Mouse (Mus musculus) urinary bladder, postnatal 10 days (tissue): ENCODE results near the gene Sept1.

ENCODE experiments used
- DNase-seq: peaks from one replicate; pipeline ENCODE4 v3.0.0; 2022; ENCODE audit warnings: low spot score

The Sept1 gene

DNA sequence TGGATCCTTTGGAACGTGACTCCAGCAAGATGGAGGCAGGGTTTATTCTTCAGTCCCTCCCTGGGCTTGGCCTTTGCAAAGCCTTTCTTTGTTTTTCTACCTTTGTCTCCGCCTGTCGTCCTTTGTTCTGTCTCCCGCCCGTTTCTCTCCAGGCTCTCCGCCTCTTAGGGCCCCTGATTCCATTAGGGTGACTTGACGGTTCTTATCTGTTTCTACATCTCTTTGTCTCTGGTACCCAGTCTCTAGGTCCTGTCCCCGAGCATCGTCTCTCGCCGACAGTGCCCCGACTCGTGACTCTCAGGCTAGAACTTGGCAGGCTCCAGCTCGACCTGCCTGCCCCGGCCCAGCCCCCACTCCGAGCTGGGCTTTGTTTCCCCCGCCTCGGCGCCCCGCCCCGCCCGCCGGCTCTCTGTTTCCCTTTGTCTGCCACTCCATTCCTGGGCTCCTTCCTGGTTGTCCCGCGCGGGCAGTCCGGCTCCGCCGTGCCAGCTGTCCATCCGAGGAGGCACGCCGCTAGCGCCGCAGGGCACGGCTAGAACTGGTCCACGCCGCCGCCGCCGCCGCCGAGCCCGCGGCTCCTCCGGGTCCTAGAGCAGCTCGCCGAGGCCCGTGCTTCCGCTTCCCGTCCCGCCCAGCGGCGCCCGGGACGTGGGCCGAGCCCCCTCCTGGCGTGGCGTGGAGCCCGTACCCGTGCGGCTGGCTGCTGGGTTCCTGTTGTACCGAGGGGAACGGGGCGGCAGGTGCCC, at the start of gene Sept1, which contains the start of gene Zfp553:
Gene Sept1, minus strand, starts transcription at position 509 of the 746 bp plus-strand sequence.
Gene Zfp553, plus strand, starts transcription at position 440 of the 746 bp plus-strand sequence.
- DNase-seq = peak; percentile 45

DNA sequence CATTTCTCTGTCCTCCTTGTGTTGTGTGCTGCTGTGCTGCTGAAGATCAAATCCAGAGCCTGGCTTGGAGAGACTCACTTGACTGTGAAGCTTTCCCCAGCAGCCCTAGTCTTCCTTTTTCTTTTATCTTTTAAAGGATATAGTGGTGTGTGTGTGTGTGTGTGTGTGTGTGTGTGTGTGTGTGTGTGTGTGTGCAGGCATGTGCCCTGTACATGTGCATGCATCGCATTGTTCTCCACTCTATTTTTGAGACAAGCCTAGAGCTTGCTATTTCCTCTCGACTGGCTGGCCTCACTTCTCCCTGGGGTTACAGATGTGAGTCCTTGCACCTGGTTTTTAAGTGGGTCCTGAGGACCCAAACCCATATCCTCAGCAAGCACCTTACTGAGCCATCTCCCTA, 49.3 kb upstream of the Sept1 start:
- DNase-seq = no peak

DNA sequence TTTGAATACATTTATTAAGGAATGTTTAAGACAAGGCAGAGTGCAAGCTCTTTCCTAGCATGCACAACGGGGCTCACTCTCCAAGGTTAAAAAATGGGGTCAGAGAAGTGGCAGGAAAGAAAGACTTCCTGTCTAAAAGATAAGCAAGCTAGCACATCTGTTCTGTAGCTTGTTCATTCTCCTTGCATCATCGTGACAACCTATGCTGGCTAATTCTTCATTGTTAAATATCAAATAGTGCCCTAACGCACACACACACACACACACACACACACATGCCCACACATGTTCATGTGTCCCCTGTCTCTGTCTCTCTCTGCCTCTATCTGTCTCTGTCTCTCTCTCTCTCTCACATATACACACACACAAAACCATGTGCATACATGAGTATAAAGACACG, 48.2 kb upstream of the Sept1 start:
- DNase-seq = no peak

DNA sequence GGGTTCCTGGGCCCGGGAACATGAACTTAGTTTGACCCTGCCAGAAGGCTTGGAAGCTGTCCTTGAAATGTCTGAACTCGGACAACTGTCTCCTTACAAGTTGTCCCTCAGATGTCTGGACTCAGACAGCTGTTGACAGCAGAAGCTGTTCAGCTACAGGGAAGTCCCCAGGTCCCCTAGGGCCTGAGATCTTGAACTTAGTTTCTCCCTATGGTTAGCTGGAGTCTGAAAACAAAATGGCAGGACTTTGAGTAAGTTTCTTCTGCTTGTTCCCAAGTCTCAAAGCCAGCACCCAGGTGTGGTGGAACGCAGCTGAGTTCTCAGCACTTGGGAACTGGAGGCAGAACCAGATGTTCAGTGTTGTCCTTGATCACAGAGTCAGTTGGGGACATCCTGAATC, 47.2 kb upstream of the Sept1 start:
- DNase-seq = no peak

DNA sequence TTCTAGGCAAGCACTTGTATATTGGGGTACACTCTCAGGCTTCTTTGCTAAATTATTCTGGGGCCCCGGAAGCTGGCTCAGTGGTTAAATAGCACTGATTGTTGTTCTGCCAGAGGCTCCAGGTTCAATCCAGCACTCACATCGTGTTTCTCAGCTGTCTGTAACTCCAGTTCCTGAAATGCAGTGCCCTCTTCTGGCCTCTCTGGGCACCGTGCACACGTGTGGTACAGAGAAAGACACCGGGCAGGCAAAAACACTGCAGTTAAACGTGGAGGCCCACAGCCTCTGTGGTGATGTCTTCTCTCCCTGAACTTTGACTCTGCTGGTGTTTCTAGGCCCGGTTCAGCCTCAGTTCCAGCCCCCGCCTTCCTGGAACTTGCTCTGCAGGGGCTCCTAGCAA, 45.4 kb upstream of the Sept1 start:
- DNase-seq = no peak

DNA sequence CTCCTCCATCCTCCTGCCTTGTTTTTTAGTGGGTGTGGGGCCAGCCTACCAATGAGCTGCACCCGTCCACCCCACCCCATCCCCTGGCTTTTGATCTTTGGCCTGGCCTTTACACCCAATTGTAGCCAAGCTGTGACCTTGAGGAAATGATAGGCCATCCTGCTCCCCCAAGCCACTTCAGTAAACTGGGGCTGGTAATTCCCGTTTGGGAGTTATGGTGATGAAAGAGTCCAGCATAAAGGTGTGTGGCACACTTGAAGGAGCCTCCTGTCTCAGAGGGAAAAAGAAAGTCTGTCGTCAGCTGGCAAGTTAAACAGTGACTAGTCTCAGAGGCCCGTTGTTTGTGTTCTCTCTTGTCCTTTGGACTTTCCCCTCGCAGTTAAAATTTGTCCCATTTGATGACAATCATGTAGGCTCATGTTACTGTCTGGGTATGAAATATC, 43.6 kb upstream of the Sept1 start:
- no peak for DNase-seq

DNA sequence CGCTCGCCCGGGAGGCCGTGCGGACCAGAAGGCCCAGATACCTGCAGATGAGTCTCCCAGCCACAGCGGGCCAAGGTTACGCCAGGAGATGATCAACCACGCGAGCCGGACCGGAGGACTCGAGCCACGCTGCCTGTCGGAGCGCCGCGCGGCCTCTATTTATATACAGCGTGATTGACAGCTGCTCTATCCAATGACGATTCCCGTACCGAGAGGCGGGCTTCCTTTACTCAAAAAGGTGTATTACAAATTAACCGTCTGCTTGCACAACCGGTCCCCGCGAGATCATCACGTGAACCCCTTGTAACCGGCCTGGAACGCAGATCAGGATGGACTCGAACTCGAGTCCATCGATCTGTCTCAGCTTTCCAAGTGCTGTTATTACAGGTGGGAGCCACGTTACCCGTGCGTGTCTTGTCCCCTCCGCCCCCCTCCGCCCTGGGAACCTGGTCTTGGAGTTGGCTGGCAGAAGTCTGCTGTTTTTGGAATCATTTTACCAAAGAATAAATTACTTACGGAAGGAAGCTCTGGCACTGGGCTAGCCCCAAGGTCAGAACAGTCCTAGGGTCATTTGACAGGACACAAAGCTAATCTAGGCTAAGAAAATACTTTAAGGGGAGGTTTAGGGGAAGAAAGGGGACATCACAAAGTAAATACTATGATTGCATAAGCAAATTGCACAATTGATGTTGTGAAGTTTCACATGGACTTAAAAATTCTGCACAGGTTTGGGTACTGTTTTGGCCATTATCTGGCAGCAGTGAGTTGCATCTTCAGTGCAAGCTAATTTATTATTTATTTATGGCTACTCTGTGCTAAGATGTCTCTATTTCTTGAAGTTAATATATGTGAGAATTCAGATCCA, 41.2 kb upstream of the Sept1 start, which contains the start of gene Sephs2:
Gene Sephs2, minus strand, starts transcription at position 131 of the 865 bp plus-strand sequence.
- peak; percentile 85 for DNase-seq

DNA sequence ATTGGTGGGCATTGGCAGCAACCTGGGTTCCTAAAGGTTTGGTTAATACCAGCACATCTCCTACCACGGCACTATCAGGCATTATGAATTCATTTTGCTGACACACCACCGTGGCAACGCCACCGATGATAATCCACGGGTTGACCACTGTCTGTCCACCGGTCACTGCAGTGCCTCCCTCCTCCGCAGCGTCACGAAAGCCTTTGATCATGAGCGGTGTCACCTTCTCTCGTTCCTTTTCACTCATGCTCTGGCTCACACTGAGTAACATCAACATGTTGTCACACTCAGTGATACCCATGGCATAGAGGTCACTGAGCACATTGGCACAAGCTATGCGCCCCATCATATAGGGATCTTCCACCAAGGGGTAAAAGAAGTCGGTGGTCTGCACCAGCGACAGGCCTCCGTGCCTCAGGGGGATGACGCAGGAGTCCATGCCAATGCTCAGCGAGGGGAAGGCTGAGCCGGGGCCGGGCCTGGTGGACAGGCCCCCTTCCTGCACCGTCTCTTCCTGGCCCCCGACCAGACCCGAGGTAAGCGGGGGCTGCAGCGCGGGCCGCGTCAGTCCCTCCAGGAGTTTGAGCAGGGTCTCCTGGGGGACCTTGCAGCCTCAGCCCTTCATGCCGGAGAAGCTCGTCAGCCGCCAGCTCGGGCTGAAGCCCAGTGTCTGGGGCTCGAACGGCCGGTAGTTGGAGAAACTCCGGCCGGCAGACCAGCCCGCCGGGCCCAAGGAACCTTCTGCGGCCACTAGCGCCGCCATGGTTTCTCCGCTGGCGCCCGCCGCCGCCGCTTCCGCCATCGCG, 40.4 kb upstream of the Sept1 start:
- DNase-seq = no peak

DNA sequence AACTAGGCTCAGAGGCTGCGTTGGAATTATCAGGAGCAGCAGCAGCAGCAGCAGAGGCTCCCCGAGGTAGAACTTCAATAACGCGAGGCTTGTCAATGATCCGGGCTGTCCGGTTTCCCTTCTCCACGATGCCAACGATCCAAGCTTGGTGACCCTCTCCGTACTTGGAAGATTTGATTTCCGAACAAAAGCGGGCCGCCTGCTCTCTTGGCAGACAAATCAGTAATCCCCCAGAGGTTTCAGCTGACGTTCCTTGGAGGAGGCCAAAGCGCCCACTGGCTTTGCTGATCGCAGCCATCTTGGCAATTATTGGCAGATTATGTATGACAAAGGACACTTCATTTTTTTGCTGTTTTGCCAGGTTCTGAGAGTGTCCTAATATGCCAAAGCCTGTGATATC, 39.6 kb upstream of the Sept1 start:
- no peak for DNase-seq

DNA sequence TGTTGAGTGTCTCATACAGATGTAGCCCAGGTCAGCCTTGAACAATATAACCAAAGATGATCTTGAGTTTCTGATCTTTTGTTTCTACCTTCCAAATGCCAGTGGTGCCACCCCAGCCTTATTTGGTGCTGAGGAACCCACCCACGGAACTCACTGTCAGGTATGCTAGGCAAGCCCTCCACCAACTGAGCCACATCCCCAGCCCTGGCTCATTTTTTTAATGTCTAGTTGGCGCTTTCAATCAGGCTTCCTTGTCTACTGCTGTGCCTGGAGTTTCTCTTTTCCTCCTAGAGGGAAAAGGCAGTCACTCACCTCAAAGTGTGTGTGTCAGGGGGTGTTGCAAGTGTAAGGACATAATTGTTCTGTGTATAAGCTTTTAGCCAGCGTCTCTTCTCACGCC, 38.2 kb upstream of the Sept1 start:
- no peak for DNase-seq

DNA sequence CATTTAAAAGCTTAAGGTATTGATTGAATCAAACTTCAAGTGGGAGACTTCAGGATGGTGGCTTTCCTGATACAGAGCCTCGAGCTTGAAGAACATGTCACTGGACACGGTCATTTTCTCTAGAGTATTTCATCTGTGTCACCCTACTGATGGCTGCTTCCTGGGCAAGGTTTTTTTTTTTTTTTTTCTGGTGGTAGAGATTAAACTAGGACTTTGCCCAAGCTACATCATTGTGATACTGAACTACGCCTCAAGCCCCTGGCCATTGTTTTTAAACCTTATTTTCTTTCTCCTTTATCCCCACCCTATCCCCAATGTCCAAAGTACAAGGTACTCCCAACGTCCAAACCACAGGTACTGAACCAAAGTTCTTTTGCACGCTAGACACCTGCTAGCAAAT, 37.7 kb upstream of the Sept1 start:
- no peak for DNase-seq

DNA sequence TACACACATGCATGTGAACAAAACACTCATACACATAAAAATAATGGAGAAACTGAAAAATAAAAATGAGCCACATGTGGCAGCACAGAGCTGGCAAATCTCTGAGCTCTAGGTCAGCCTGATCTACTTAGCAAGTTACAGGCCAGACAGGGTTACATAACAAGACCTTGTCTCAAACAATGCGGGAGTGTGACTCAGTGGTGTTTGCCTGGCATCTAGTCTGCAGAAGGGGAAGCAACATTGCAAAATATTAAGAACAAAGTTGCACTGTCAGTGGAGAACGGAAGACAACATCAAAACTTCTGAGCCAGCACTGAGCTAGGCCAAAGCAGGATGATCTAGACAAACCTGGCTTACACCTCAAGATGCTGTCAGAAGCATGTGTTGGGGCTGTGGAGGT, 37.3 kb upstream of the Sept1 start:
- no peak for DNase-seq

DNA sequence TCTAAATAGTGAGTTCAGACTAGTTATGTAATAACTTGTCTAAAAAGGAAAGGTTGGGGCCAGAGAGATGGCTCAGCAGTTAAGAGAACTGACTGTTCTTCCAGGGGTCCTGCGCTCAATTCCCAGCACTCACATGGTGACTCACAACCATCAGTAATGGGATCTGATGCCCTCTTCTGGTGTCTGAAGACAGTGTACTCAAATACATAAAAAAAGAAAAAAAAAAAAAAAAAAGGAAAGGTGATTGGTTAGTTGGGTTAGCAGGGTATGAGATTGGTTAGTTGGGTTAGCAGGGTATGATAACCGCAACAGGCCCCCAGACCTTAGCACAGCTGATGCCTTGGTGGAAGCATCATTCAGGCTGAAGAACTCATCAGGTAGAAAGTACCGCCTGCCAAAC, 30.6 kb upstream of the Sept1 start:
- no peak for DNase-seq

DNA sequence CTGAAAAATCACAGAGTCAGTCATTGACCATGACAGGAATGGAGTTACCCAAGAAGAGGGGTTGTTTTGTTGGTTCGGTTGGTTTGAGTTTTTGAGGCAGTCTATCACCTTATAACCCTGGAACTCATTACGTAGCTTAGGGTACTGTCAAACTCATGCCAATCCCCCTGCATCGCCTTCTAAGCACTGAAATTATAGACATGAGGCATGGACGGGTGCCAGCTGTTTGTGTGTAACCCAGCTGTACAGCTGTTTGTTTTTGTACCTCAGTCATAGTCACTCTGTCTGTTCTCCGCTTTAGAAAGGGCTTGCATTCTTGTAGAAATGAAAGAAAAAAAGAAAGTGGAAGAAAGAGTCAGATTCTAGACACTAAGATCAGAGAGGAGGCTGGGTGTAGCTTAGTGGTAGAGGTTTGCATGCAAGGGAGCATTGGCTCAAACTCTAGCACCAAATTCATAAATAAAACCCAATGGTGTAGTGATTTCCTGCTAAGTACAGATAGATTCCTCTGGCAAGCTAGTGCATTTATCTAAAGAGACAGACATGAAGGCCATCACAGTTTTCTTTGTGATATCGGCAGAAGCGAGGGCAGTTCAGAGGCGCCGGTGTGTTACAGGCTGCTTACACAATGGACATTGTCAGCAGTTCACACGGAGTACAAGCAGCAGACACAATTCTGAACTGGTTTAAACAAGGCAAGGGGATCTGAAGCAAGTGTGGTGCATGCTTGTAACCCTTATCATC, 29.5 kb upstream of the Sept1 start:
- no peak for DNase-seq

DNA sequence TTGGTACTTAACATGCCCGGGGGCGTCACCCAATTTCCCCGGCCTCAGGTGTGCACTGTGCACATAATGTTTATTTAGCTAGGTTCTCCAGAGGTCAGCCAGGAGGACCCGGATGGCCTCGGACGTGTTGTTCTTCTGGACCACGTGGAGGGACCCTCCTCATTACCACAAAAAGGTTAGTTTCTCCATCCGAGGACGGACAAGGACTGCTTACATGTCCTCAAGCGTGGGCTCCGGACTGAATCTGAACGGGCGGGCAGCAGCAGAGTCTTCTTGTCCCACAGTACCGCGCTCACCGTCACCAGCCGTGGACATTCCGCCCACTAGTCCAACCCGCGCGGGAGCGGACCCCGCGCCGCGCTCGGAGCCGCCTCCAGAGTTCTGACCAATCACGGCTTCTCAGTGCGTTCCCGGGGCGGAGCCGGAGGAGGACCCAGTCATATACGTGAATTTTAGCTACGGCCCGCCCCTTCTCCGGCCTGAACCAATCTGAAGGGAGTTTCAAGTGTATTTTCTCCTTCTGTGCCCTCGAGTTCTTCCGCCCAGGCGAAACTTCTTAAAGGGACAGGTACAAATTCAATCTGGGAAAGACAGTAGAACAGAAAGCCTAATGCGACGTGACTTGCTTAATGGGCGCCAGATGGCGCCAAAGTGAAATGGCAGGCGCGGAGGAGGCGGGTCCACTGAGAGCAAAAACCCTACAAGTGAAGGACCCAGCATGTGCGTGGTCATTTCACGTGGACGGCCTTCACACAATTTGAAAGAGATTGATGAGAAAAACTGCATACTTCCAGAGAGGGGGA, 27.6 kb upstream of the Sept1 start, which contains the start of gene Dctpp1:
Gene Dctpp1, minus strand, starts transcription at position 401 of the 803 bp plus-strand sequence.
- peak; percentile 85 for DNase-seq

DNA sequence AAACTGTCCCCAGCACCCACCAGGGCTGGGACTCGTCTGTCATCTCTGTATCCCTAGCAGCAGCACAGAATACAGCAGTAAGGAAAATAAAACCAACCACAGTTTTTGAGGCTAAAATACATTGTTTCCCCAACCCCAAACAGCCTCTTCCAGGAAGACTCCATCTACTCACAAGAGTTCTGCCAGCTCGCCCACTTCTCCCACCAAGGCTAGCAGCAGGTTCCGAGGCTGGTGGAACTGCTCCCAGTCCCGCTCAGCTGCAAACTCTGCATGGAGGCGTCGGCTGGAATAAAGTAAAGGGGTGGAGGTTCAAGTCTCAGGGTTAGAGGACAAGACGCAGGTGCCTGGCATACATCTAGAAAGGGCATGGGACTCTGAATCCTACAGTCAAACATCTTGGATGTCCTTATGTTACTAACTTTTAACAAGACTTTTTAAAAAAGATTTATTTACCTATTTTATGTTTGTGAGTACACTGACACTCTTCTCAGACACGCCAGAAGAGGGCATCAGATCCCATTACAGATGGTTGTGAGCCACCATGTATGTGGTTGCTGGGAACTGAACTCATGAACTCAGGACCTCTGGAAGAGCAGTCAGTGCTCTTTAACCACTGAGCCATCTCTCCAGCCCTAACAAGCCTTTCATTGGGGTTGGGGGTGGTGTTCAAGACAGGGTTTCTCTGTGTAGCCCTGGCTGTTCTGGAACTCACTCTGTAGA, 26.4 kb upstream of the Sept1 start:
- DNase-seq = no peak

DNA sequence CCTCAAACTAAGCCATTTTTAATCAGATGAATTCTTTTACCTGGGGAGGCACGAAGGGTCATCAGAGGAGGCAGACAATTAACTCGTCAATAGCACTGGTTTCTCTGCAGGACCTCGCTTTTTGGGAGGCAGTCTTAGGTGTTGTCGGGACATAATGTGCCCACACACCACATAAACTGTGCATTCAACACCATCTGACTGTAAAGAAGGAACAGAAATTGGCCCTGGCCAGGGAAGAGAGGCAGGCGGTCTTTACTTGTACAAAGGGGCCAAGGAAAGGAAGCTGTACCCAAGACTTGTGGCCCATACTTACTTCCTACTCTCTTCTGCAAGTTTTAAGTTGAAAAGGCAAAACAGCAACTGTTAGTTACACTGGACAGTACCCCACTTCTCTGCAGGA, 23.6 kb upstream of the Sept1 start:
- DNase-seq = no peak

DNA sequence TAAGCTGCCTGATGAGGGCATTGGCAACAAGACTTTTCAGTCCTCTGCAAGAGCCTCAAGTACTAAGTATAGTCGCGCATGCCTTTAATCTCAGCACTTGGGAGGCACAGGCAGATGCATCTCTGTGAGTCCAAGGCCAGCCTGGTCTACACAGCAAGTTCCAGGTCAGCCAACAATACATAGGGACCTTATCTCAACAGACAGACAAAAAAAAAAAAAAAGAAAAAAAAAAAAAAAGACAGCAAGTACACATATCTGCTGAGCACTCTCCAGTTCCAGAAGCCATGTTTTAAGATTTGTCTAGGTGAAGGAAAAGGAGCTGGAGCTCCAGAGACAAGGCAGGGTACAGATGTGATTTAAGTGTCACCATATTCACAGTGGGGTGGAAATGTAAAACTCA, 23.0 kb upstream of the Sept1 start:
- no peak for DNase-seq

DNA sequence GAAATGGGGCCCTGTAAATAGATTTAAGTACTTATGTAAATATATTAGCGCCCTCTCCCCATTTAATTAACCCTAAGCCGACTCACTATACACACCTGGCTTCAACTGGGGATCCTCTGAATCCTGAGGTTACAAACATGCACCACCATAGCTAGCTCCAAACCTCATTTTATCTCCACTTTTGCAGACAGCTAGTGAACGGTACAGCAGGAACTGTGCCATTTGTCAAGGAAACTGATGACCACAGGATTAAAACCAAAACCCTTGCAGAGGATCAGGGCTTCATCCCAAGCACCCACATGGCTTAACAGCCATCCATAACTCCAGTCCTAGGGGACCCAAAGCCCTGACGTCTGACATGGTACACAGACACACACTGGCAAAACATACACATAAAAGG, 22.1 kb upstream of the Sept1 start:
- no peak for DNase-seq
